Comparison of ENCODE assay signal across 26 mouse cellular contexts in the genomic region with DNA sequence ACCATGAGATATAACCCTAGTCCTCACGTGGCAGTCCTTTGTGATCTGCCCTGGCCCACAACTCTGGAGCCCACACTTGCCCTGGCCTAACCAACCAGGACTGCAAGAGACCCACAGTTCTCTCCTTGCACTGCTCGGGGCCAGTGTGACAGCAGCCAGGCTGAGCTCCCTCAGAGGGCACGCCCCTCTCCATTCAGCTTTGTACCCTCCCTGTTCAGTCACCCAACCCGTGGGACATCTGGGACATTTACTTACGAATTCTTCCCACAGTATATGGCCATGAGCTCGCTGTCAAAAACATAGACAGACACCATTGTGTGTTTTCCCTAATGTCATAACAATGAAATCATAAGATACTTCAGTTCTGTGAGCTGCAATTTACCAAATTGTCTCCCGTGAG. TPM values are rescaled to one million over a fixed set of nuclear protein-coding genes. Genes with fewer than 3 reads are reported as not detected.
DNase-seq lines count a peak whose midpoint lies in the region; ATAC-seq and TF ChIP-seq lines count a peak whose summit lies in the region.
"Had no signal": no experiment of that assay in that cellular context is flagged by ENCODE, and none has a peak within 500 bp of the region (broad histone marks: within the 10 kb centered on the region; RNA-seq: fewer than 3 reads in every experiment).

No protein-coding gene starts in this region.

- H3K9me3 ChIP-seq in hindbrain, postnatal 0 days (ENCODE audit: low read length) = no peaks in the 10 kb centered on the region
- no peaks in the 10 kb centered on the region for H3K9me3 ChIP-seq in hindbrain, embryonic 13.5 days
- H3K9me3 ChIP-seq in embryonic facial prominence, embryonic 14.5 days (ENCODE audit: control insufficient read depth, low read length) = peaks cover 3% of the 10 kb centered on the region; the same call in 1 of the 2 replicates
- no peaks in the 10 kb centered on the region for H3K9me3 ChIP-seq in forebrain, embryonic 15.5 days
- H3K9me3 ChIP-seq: heart, embryonic 13.5 days had no signal

- H3K4me2 ChIP-seq in hindbrain, postnatal 0 days (ENCODE audit: low read depth, low read length) = no peak overlapping the region
- no peak overlapping the region for H3K4me2 ChIP-seq in hindbrain, embryonic 13.5 days
- H3K4me2 ChIP-seq in embryonic facial prominence, embryonic 14.5 days (ENCODE audit: low read depth, low read length) = no peak overlapping the region
- H3K4me2 ChIP-seq in forebrain, embryonic 15.5 days (replicated peaks) = no peak overlapping the region
- H3K4me2 ChIP-seq: heart, embryonic 13.5 days; liver, embryonic 11.5 days had no signal

- no peak overlapping the region for H3K4me3 ChIP-seq in hindbrain, postnatal 0 days (ENCODE audit: low read length)
- no peak overlapping the region for H3K4me3 ChIP-seq in hindbrain, embryonic 13.5 days
- no peak overlapping the region for H3K4me3 ChIP-seq in embryonic facial prominence, embryonic 14.5 days (ENCODE audit: low read depth, low read length)
- no peak overlapping the region for H3K4me3 ChIP-seq in forebrain, embryonic 15.5 days
- H3K4me3 ChIP-seq: erythroblast, embryonic 14.5 days; heart, embryonic 13.5 days; megakaryocyte, embryonic 14.5 days had no signal

- ATAC-seq in hindbrain, postnatal 0 days = no peak
- ATAC-seq in hindbrain, embryonic 13.5 days (ENCODE audit: low FRiP score) = no peak
- no peak for ATAC-seq in embryonic facial prominence, embryonic 14.5 days (ENCODE audit: low read depth)
- no peak for ATAC-seq in erythroid progenitor cell, adult 5-6 weeks (replicated peaks; ENCODE audit: low FRiP score, poor library complexity, severe bottlenecking)
- ATAC-seq in forebrain, embryonic 15.5 days (replicated peaks) = no peak
- ATAC-seq: forebrain, embryonic 16.5 days; intestine, postnatal 0 days; liver, postnatal 0 days had no signal

- no peak overlapping the region for H3K9ac ChIP-seq in hindbrain, postnatal 0 days (replicated peaks; ENCODE audit: low read length)
- H3K9ac ChIP-seq in hindbrain, embryonic 13.5 days = no peak overlapping the region
- H3K9ac ChIP-seq in embryonic facial prominence, embryonic 14.5 days (ENCODE audit: low read depth, low read length) = no peak overlapping the region
- no peak overlapping the region for H3K9ac ChIP-seq in forebrain, embryonic 15.5 days (replicated peaks)
- H3K9ac ChIP-seq: heart, embryonic 13.5 days; liver, postnatal 0 days had no signal

- peaks cover 39% of the 10 kb centered on the region for H3K4me1 ChIP-seq in hindbrain, postnatal 0 days (ENCODE audit: insufficient read depth, low read length)
- H3K4me1 ChIP-seq in hindbrain, embryonic 13.5 days (replicated peaks) = peaks cover 39% of the 10 kb centered on the region
- peaks cover 39% of the 10 kb centered on the region for H3K4me1 ChIP-seq in embryonic facial prominence, embryonic 14.5 days (ENCODE audit: control insufficient read depth, insufficient read depth, low read length)
- peaks cover 23% of the 10 kb centered on the region for H3K4me1 ChIP-seq in forebrain, embryonic 15.5 days

- 50% methylated on average over 7 of the region's 7 CpGs for WGBS in hindbrain, postnatal 0 days
- WGBS in hindbrain, embryonic 13.5 days = 51% methylated on average over 7 of the region's 7 CpGs
- 49% methylated on average over 7 of the region's 7 CpGs for WGBS in embryonic facial prominence, embryonic 14.5 days
- 49% methylated on average over 7 of the region's 7 CpGs for WGBS in forebrain, embryonic 15.5 days

- no peak for TF ChIP-seq CTCF in hindbrain, postnatal 0 days (IDR thresholded peaks at IDR 0.05; ENCODE audit: low read depth)

- no peaks in the 10 kb centered on the region for H3K27me3 ChIP-seq in hindbrain, postnatal 0 days (ENCODE audit: insufficient read depth, low read length)
- H3K27me3 ChIP-seq in hindbrain, embryonic 13.5 days = no peaks in the 10 kb centered on the region
- no peaks in the 10 kb centered on the region for H3K27me3 ChIP-seq in embryonic facial prominence, embryonic 14.5 days (replicated peaks; ENCODE audit: control insufficient read depth, insufficient read depth, low read length)
- H3K27me3 ChIP-seq in forebrain, embryonic 15.5 days = no peaks in the 10 kb centered on the region
- H3K27me3 ChIP-seq: heart, embryonic 13.5 days; Patski had no signal

- DNase-seq in hindbrain, postnatal 0 days (ENCODE audit: low spot score) = no peak
- peak; percentile 65 for DNase-seq in lung, postnatal 10 days
- no peak for DNase-seq in lung, postnatal 25 days (ENCODE audit: low spot score)
- no peak for DNase-seq in embryonic facial prominence, embryonic 14.5 days (ENCODE audit: low spot score)
- DNase-seq: adrenal gland, postnatal 36 days; B cell, adult 2 months; cerebellum, adult 9-10 months; gastrocnemius, postnatal 14 days; heart, adult 11 months; kidney, postnatal 25 days; layer of hippocampus, adult 9-11 months; liver, postnatal 0 days; midbrain, embryonic 14.5 days; right cerebral cortex, postnatal 4 days; thymus, postnatal 14 days had no signal

- H3K27ac ChIP-seq in hindbrain, postnatal 0 days = 0 out of 2 replicates have a peak overlapping the region, but pooled peaks have one; percentile 86
- H3K27ac ChIP-seq in hindbrain, embryonic 13.5 days = no peak overlapping the region
- H3K27ac ChIP-seq in embryonic facial prominence, embryonic 14.5 days (replicated peaks; ENCODE audit: low read depth, low read length) = peak overlapping the region; percentile 77; the same call in 1 of the 2 replicates
- H3K27ac ChIP-seq in forebrain, embryonic 15.5 days (replicated peaks) = no peak overlapping the region

- no peaks in the 10 kb centered on the region for H3K36me3 ChIP-seq in hindbrain, postnatal 0 days (ENCODE audit: insufficient read depth, low read length)
- H3K36me3 ChIP-seq in hindbrain, embryonic 13.5 days = no peaks in the 10 kb centered on the region
- no peaks in the 10 kb centered on the region for H3K36me3 ChIP-seq in embryonic facial prominence, embryonic 14.5 days (ENCODE audit: control insufficient read depth, insufficient read depth, low read length)
- no peaks in the 10 kb centered on the region for H3K36me3 ChIP-seq in forebrain, embryonic 15.5 days
- H3K36me3 ChIP-seq: G1E; heart, embryonic 13.5 days had no signal

RNA-seq across cellular contexts. Expression of a gene that starts 40.3 kb away (rescaled TPM):
- total RNA-seq in hindbrain, postnatal 0 days (2014; rRNA removed) = 9.8 and 14.2 TPM in 2 replicates
- 7.4 and 7.5 TPM in 2 replicates for polyA plus RNA-seq in hindbrain, postnatal 0 days (2015; fragmentation: Nextera tagmentation; extraction: Ambion mirVana)
- 5.9 and 8.3 TPM in 2 replicates for polyA plus RNA-seq in hindbrain, embryonic 13.5 days (2015; fragmentation: Nextera tagmentation; extraction: Ambion mirVana)
- polyA plus RNA-seq in embryonic facial prominence, embryonic 14.5 days (2014; fragmentation: Nextera tagmentation; extraction: Ambion mirVana) = 19.3 and 29.0 TPM in 2 replicates
- total RNA-seq in erythroid progenitor cell, adult 5-6 weeks (2015; ENCODE audit: low replicate concordance) = not detected in 2 replicates
- total RNA-seq in erythroid progenitor cell, adult 5-6 weeks (2017; ENCODE audit: low replicate concordance) = not detected in 2 replicates
- 2.5 and 2.8 TPM in 2 replicates for polyA plus RNA-seq in forebrain, embryonic 15.5 days (2015; fragmentation: Nextera tagmentation; extraction: Ambion mirVana)
- total RNA-seq: G1E had no signal
- polyA plus RNA-seq: erythroblast, embryonic 14.5 days; G1E had no signal

Comparison
In these comparisons a context has a peak if more than half of its experiments do, and no peak if none do; other contexts are left out.
1. H3K27ac ChIP-seq: peak in hindbrain, postnatal 0 days (single experiment) and embryonic facial prominence, embryonic 14.5 days (single experiment); none in hindbrain, embryonic 13.5 days (single experiment) and forebrain, embryonic 15.5 days (single experiment).